Mouse (Mus musculus) embryonic stem cell, embryonic (primary cell): ENCODE results near the gene Cox6a2.

Experiments
- CTCF ChIA-PET, 4 experiments: fragments of 300-600 bp in 2 of 4; fragments of 350-600 bp in 2 of 4; sonication (Branson Sonifier 250); formaldehyde crosslinking; loops; one replicate each; lab custom pipeline; 2022; ENCODE audit warnings: inconsistent platforms in 2 of 4; lab: Charles Lee
- POLR2A ChIA-PET, 4 experiments: fragments of 300-600 bp in 2 of 4; fragments of 350-600 bp in 2 of 4; sonication (Branson Sonifier 250); formaldehyde crosslinking; loops; one replicate each; lab custom pipeline; 2022; ENCODE audit warnings: antibody characterized with exemption in 4 of 4, inconsistent platforms in 1 of 4; lab: Charles Lee

The Cox6a2 gene

DNA sequence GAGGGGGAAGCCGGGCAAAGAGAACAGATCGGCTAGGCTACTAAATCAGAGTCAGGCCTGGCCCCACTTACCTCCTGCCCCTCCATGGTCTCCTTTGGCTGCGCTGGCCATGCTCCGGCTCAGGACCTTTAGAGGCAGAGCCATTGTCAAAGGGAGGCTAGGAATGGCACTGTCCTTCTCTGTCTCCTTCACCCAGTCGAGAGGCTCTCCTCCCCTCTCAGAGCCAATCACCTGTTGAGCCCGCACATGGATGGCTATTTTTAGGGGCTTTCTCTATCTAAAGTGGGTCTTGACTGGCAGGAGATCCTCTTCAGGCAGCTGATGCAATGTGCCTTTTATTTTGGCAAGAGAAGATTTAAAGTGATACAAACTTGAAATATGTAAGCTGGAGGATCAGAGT is at the start of gene Cox6a2:
Gene Cox6a2, minus strand, starts transcription at position 236 of the 400 bp plus-strand sequence.
- POLR2A ChIA-PET = interaction anchor here in 3 of 4 experiments (0.6 to 2.5 kb wide), 11 partner anchors 175 to 763 kb away, joined by 3 to 14 read pairs (median 5); partner anchors contain the start of genes Pycard (in 2 of the 3), Bckdk (in 1 of the 3) and Trim72 (in 1 of the 3)
- CTCF ChIA-PET = interaction anchor here in 1 of 4 experiments (0.7 to 1.1 kb wide), 2 partner anchors 139 to 287 kb away, joined by 3 to 4 read pairs; no protein-coding TSS in a partner anchor

DNA sequence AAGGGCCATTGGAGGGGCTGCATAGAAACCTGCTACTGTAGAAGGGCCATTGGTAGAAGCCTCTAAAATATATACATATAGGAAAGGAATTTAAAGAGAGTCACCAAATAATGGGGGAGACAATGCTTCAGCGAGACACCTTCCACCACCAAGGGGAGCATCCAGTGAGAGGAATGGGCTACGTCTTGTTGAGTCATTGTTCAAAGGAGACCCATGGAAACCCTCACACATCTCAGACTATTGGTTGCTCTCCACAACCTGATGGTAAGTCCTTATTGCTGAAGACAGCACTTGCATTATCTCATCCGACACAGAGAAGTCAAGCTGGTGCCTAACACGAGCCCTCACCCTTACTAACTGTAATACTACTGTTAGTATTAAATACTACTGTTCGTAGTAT is 49.6 kb upstream of the Cox6a2 start:
- POLR2A ChIA-PET = no interaction called here

DNA sequence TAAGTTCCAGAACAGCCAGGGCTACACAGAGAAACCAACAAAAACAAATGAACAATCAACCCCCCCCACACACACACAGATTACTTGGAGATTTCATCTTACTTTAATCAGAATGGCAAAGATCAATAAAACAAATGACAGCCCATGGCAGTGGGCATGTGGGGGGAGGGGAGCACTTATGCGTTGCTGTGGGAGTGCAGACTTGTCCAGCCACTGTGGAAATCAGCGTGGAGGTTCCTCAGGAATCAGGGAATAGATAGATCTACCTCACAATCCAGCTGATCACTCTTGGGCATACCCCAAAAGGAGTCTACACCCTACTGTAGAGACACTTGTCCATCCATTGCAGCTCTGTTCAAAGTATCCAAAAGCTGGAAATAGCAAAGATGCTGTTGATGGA is 48.8 kb upstream of the Cox6a2 start:
- ChIA-PET CTCF (interaction anchor here in 1 of 4 experiments (1.5 kb wide), 1 partner anchor 34 kb away, joined by 5 read pairs; no protein-coding TSS in a partner anchor), POLR2A (interaction anchor here in 1 of 4 experiments (0.7 kb wide), 1 partner anchor 105 kb away, joined by 3 read pairs; no protein-coding TSS in a partner anchor)

More for the DNA sequence above, 49.6 kb upstream of the Cox6a2 start:
- CTCF ChIA-PET = interaction anchor here in 1 of 4 experiments (1.5 kb wide), 1 partner anchor 33 kb away, joined by 5 read pairs; no protein-coding TSS in a partner anchor

DNA sequence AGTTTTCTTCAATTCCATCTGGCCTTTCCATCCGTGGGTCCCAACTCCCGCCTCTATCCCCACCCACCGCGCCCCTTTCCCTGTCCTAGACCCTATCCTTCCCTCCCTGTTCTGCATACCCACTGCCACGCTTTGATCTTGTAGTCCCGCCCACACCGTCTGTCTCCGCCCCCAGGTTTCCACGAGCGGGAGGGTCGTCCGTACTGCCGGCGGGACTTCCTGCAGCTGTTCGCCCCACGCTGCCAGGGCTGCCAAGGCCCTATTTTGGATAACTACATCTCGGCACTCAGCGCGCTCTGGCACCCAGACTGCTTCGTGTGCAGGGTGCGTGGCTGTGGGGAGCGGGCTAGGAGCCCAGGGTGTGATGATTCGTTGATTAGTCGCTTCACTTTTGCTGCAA is 46.4 kb upstream of the Cox6a2 start:
- ChIA-PET POLR2A (interaction anchor here in 3 of 4 experiments (0.7 to 1.7 kb wide), 6 partner anchors 15 to 35 kb away, joined by 3 to 6 read pairs (median 3); partner anchors contain the start of genes 9130023H24Rik (in 1 of the 3) and Armc5 (in 1 of the 3)), CTCF (interaction anchor here in 2 of 4 experiments (1.1 to 1.2 kb wide), 2 partner anchors 15 to 92 kb away, joined by 5 read pairs; partner anchors contain the start of genes 9130023H24Rik (in 1 of the 2) and Armc5 (in 1 of the 2))

DNA sequence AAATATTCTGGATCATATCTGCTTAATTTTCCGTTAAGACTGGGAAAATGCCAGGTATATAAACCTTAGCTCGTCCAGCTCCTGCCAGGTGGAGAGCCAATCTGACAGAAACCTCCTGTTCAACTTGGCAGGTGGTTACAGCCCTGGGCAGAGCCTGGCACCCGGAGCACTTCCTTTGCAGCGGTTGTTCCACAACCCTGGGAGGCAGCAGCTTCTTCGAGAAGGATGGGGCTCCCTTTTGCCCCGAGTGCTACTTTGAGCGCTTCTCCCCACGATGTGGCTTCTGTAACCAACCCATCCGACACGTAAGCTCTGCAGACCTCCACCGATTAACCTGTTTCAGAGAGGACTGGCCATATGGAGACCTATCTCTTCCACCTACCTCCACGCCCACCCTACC is 45.8 kb upstream of the Cox6a2 start:
- ChIA-PET CTCF (interaction anchor here in 2 of 4 experiments (1.0 to 1.1 kb wide), 2 partner anchors 12 to 93 kb away, joined by 3 to 5 read pairs; no protein-coding TSS in a partner anchor), POLR2A (interaction anchor here in 2 of 4 experiments (0.7 to 1.7 kb wide), 4 partner anchors 14 to 35 kb away, joined by 3 to 6 read pairs (median 3); partner anchors contain the start of genes 9130023H24Rik (in 1 of the 2) and Armc5 (in 1 of the 2))

DNA sequence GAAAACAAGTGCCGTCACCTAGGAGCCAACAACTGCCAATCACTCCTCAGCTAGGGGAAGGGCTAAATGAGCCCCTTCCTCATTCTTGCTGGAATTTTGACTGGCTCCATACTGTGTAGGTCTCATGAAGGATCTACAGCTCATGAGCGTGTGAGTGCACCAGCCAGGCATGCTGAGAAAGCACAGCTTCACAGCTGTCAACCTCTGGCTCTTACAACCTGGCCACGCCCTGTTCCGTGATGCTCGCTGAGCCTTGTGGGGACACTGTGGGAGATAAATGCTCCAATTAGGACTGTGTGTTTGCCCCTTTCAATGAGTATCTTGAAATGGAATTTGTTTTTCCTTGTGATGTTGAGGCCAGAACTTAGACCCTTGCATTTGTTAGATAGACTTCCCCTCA is 43.8 kb upstream of the Cox6a2 start:
- CTCF ChIA-PET = interaction anchor here in 1 of 4 experiments (0.7 kb wide), 1 partner anchor 139 kb away, joined by 3 read pairs; no protein-coding TSS in a partner anchor
- POLR2A ChIA-PET = no interaction called here

DNA sequence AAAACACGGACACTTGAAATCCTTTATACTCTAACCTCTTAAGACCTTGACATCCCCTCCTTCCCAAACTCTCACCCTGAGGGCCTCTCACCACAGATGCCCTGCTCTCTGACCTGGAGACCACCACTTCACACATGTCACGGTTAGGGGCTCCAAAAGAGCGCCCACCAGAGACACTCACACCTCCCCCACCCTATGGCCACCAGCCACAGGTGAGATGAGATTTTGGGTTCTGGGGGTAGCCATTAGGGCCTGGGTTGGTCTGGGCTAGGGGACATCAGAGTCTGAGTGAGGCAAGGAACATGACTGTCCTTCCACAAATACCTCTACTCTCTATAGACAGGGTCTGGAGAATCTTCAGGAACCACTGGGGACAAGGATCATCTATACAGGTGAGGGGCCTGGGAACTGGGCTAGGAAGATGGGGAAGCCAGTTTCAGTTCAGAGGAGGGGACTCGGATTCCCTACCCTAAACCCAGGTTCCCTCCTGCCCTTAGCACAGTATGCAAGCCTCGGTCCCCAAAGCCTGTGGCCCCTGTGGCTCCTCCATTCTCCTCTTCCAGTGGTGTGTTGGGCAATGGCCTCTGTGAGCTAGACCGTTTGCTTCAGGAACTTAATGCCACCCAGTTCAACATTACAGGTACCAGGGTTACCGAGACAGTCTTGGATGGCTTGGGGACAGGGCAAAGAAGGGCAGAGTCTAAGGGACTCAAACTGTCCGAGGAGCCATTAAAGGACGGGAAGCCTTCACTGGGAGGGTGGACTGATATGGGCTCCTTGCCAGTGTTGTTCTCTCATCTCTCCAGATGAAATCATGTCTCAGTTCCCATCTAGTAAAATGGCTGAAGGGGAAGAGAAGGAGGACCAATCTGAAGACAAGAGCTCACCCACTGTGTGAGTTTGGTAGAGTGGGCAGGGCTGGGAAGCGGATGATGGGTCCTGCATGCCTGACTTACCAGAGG is 42.2 kb upstream of the Cox6a2 start:
- POLR2A ChIA-PET = no interaction called here

DNA sequence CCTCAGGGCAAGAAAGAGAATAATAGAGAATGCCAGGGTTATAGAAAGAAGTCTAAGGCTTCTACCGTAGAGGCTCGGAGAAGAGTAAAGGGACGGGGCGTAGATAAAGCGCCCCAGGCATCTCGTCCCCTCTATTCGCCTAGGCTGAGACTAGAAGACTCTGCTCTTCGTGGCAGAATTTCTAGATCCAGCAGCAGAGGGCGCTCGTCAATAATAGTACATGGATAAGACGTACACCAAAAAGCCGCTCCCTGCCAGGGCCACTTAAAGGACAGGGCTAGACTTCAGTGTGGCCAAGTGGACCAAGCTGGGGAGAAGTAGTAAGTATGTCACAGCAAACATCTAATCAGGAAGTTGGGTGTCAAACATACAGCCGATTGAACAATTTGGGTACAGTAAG is 41.3 kb upstream of the Cox6a2 start:
- CTCF ChIA-PET = interaction anchor here in 3 of 4 experiments (1.3 to 1.9 kb wide), 3 partner anchors 97 kb away, joined by 5 to 23 read pairs (median 8); no protein-coding TSS in a partner anchor
- POLR2A ChIA-PET = no interaction called here

More for the DNA sequence above, 42.2 kb upstream of the Cox6a2 start:
- CTCF ChIA-PET = no interaction called here

DNA sequence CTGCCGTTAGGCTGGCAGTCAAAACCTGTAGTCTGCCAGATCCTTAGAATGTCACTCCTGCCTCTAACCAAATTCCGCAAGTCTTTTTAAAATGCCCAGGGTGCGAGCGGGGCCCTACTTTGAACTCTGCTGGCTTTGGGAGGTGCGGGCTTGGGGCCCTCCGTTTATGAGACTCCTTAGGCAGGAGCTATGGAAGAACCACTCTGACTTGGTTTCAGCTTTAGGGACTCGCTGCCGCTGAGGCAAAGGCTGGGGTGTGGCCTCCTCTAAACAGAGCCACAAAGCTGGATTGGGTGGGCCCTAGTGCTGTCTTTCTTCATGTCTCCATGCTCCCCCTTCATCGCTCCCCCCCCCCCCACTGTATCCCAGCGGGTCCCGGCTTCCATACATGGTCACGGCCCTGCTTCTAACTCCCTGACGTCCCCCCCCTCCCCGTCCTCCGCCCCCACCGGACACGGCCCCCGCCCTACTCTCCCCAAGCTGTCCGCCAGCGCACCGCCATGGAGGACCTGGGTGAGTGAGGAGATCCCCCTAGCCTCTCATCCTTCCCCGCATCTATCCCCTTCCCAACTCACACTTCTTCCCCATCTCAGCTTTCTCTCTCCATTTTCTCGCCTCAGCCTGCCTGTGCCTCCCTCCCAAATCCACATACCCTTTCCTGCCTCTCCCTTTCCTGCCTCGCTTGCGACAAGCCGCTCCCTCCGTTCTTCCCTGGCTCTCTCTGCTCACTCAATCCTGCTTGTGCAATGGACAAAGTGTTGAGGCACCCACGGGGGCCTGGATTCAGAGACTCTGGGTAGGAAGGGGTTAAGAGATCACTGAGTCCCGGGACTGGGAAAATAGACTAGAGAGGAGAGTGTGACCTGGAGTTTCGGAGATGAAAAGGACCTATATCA is 40.6 kb upstream of the Cox6a2 start, which contains the start of gene Tgfb1i1:
Gene Tgfb1i1, plus strand, starts transcription at position 317 of the 896 bp plus-strand sequence.
- POLR2A ChIA-PET = interaction anchor here (0.6 to 1.0 kb wide), 6 partner anchors 8 to 467 kb away, joined by 3 to 6 read pairs (median 4); partner anchors contain the start of gene 9130023H24Rik (in 1 of the 4)
- CTCF ChIA-PET = interaction anchor here (0.6 to 1.9 kb wide), 9 partner anchors 38 to 433 kb away, joined by 3 to 23 read pairs (median 4); no protein-coding TSS in a partner anchor

DNA sequence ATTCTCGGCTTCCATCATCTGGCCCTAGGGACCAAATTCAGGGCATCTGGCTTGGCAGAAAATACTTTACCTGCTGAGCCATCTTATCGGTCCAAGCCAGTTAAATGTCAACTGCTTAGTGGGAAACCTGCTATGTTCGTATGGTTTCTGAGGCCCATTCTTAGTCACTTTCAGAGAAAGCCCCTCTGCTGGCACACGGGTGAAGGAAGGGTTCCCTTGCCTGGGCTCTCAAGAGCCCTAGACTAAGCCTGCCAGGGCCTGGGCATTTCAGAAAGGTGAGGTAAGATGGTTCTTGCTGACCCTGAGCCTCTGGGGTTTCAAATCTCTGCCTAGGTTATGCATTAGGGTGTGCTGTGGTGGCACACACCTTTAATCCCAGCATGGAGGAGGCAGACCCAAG is 39.4 kb upstream of the Cox6a2 start:
- CTCF ChIA-PET = interaction anchor here in 1 of 4 experiments (1.9 kb wide), 1 partner anchor 99 kb away, joined by 8 read pairs; no protein-coding TSS in a partner anchor
- POLR2A ChIA-PET = interaction anchor here in 1 of 4 experiments (1.7 kb wide), 1 partner anchor 31 kb away, joined by 3 read pairs; no protein-coding TSS in a partner anchor

DNA sequence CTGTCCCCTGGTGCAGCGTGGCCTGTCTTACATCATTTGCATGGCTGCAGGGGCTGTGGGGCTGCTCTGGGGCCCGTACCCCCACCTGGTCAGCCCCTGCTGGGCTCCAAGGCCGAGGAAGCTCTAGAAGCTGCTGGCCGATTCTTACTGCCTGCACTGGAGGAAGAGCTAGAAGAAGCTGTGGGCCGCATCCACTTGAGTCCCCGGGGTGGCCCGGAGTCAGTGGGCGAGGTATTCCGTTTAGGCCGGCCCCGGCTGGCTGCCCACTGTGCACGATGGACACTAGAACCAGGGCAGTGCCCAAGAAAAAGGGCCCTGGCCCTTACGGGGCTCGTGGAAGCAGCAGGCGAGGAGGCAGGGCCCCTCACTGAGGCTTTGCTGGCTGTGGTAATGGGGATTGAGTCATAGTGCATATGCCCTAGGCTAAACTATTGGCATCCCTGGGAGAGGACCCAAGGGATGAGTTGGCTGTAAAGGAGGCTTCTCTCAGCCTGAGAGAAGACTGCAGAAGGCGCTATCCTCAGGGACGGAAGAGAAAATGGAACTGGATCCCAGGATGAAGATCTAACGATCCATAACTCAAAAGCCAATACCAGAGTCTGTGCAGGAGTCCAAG is 38.3 kb upstream of the Cox6a2 start:
- POLR2A ChIA-PET = interaction anchor here in 3 of 4 experiments (0.5 to 1.7 kb wide), 7 partner anchors 13 to 652 kb away, joined by 3 to 4 read pairs (median 3); no protein-coding TSS in a partner anchor
- CTCF ChIA-PET = interaction anchor here in 1 of 4 experiments (0.7 kb wide), 1 partner anchor 101 kb away, joined by 3 read pairs; no protein-coding TSS in a partner anchor

DNA sequence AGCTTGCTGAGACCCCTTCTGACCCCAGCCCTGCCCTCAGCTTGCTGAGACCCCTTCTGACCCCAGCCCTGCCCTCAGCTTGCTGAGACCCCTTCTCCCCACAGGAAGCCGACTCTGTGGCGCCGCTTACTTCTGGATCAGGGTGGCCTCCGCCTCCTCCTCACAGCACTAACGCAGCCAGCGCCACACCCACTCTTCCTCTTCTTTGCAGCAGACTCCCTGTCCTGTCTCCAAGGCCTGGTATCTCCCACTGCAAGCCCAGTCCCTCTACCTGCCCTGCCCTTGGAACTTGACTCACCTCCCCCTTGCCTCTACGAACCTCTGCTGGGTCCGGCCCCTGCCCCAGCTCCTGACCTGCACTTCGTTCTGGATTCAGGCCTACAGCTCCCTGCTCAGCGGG is 37.7 kb upstream of the Cox6a2 start:
- ChIA-PET POLR2A (interaction anchor here in 3 of 4 experiments (0.6 to 1.7 kb wide), 4 partner anchors 12 to 651 kb away, joined by 3 to 4 read pairs (median 3); no protein-coding TSS in a partner anchor), CTCF (interaction anchor here in 1 of 4 experiments (0.7 kb wide), 1 partner anchor 101 kb away, joined by 3 read pairs; no protein-coding TSS in a partner anchor)

DNA sequence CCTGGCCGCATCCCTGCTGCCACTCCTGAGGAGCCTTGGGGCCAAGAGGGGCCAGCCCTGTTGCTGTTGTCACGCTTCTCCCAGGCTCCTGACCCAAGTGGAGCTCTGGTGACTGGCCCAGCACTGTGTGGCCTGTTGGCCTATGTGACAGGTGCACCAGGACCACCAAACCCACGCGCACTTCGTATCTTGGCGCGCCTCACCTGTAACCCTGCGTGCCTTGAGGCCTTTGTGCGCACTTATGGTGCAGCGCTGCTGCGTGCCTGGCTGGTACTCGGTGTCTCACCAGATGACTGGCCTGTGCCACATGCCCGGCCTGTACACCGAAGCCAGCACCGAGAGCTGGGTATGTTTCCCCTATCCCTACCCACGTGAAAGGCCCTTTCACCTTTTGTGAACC is 36.1 kb upstream of the Cox6a2 start:
- POLR2A ChIA-PET = interaction anchor here in 2 of 4 experiments (1.0 to 1.2 kb wide), 2 partner anchors 9 to 10 kb away, joined by 3 to 5 read pairs; no protein-coding TSS in a partner anchor
- CTCF ChIA-PET = no interaction called here

DNA sequence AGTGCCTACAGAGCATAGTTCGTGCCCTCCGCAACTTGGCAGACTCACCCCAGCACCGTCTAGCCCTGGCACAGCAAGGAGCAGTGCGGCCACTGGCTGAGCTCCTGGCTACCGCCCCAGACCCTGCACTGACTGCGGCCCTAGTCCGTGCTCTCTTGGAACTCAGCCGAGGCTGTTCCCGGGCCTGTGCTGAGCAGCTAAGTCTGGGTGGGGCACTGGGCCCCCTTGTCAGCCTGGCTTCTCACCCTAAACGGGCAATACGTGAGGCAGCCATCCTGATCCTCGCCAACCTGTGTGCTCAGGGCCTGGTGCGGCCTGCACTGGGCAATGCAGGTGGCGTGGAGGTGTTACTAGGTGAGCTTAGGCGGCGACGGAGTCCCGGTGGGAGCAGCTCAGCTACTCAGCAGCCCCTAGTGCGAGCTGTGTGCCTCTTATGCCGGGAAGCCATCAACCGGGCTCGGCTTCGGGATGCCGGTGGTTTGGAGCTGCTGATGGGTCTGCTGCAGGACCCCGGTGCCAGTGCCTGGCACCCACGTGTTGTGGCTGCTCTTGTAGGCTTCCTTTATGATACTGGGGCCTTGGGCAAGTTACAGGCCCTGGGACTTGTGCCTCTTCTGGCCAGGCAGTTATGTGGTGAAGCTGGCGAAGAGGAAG is 34.1 kb upstream of the Cox6a2 start:
- ChIA-PET POLR2A (interaction anchor here in 2 of 4 experiments (0.5 to 2.1 kb wide), 12 partner anchors 9 to 273 kb away, joined by 3 to 8 read pairs (median 4); partner anchors contain the start of genes Fus (in 1 of the 2) and Tial1 (in 1 of the 2)), CTCF (interaction anchor here (0.6 to 1.4 kb wide), 7 partner anchors 12 to 333 kb away, joined by 3 to 8 read pairs (median 4); no protein-coding TSS in a partner anchor)

DNA sequence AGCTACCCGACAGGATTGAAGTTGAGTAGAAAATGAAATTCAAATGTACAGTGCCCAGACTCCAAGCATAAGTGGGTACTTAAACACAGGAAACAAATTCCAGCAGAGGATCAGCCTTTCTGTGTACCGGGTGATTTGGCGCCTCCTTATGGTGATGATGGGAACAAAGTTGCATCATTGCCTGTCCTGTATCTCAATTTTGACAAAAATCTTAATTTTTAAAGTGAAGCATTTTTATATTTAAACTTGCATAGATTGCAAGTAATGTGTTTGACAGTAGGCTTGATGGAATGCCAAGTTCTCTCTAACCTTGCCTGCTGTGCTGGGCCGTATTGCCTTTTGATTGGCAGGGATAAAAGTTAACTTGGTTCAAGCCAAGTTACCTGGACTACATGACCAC is 32.8 kb upstream of the Cox6a2 start:
- ChIA-PET POLR2A (interaction anchor here in 1 of 4 experiments (1.2 to 2.9 kb wide), 6 partner anchors 8 to 296 kb away, joined by 3 to 17 read pairs (median 5); partner anchors contain the start of genes Fus, Pycard and Tgfb1i1), CTCF (interaction anchor here in 1 of 4 experiments (1.6 kb wide), 1 partner anchor 59 kb away, joined by 4 read pairs; the partner anchor contains the start of gene BC017158)
